Mouse (Mus musculus) liver, adult 2 months (tissue): ENCODE measurements around the gene H2-Eb2.

ENCODE experiments used
- CTCF ChIP-seq: fragments of 200-500 bp; IDR thresholded peaks from 2 replicates; pipeline ENCODE4 v1.5.1; 2011; ENCODE audit warnings: low read depth, low read length, control low read depth
- POLR2A ChIP-seq: fragments of 200-500 bp; IDR thresholded peaks from 2 replicates; pipeline ENCODE4 v1.6.1; 2011; ENCODE audit warnings: low read length, control low read depth; ENCODE audit not compliant: insufficient read depth; ENCODE audit errors: extremely low read depth

- no peak for TF ChIP-seq CTCF
- TF ChIP-seq POLR2A: no peak
Measured at GRCm38 (mm10) chr17:34309683-34310385, 15.6 kb upstream of the H2-Eb2 start.
